Mouse (Mus musculus) adrenal gland, adult 8-10 months (tissue): Measurements from ENCODE around the gene Epop. TPM values are rescaled to one million over a fixed set of nuclear protein-coding genes. Genes with fewer than 3 reads are reported as not detected.

ENCODE experiments used
- DNase-seq: peaks from one replicate; pipeline ENCODE4 v3.0.0; 2022
- total RNA-seq, 4 experiments: library from RNA; stranded (reverse); gene quantifications; 2 replicates each; pipeline ENCODE4 v1.2.4; 2022

Epop gene
- total RNA-seq, 4 experiments from 2014 or later, result 2.1 to 5.4 (median 4.0) TPM

GRCm38 (mm10) chr11:97628568-97629518 is 659 bp downstream of the Epop start:
- no peak for DNase-seq

DNA sequence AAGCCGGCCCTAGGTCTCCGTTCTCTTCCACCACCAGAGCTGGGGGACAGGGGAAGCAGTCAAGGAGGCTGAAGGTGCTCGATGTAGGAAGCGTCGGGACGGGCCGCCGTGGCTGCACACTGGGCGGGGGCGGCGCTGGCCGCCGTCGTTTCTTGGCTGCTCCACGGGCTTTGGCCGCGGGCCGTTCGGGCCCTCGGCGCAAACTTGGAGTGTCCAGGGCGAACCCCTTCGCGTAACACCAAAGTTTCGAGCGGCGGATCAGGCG is 1.3 kb downstream of the Epop start:
- no peak for DNase-seq

GRCm38 (mm10) chr11:97627556-97628302 is 1.8 kb downstream of the Epop start:
- no peak for DNase-seq

DNA sequence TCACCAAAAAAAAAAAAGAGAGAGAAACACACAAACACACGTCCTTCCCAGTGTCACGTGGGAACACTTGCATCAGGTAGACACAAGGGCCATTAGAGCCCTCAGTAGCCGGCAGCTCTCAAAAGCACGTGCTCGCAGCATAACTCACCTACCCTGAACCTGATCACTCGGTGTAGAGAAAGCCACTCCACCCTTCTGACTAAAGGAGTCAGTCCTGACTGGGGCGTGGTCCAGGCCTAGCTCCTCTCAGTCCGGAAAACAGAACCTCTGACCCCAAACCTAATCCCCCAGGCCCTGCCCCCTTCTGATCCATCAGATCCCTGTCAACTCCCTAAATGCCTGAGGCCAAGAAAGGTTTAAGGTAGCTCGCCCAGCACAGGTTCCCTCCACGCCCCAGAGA is 2.7 kb downstream of the Epop start:
- DNase-seq, result no peak

- no peak for DNase-seq
Measured at GRCm38 (mm10) chr11:97626431-97626830, 3.1 kb downstream of the Epop start.

DNA sequence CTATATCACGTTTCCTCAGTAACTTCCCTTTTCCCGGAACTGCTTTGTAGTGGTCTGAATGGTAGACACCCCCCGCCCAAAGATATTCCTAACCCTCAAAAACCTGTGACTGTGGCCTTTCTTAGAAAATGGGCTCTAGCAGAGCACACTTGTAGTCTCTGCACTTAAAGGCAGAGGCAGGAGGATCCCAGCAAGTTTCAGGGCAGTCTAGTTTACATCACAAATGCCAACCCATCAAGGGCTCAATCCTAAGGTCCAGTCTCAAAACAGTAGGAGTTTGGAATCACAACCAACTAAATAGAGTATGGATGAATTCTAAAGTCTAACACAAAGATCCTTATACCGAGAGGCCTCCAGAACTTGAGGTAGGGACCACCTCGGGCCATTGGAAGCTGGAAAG is 4.0 kb downstream of the Epop start:
- DNase-seq, result no peak

- DNase-seq, result no peak
Measured at GRCm38 (mm10) chr11:97623166-97623565, 6.3 kb downstream of the Epop start.

DNA sequence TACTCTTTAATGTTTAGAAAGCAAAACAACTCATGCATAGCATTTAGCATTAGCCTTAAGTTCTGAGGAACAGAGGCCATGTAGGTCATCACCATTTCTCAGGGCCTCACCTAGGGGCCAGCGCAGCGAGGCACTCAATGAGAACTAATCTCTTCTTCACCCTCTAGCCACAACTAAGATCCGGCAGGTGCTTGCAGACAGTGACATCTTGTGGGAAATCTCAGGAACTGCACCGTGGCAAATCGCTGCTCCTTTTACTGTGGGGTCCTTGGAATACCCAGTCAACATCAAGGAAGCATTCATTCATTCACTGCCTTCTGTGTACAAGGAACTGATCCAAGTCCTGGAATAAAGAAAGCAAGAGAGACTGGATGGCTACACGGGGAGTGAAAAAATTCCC is 7.1 kb downstream of the Epop start:
- peak; percentile 55 for DNase-seq

DNA sequence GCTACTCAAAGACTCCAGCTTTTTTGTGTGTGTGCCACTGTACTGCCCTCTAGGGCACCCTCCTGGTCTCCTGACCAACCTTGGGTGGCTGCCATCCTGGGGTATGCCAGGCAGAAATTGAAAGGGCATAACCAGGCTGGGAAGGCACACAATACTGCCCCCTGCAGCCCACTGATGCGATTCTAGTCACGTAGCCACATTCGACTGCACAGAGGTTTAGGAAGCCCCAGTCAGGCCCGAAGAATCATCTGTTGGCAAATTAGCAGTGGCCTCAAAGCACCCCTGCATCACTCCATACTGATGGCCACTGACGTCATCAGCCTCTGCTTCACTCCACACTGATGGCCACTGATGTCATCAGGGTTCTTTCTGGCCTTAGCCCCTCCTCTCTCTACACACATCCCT is 10.1 kb downstream of the Epop start:
- DNase-seq, result peak; percentile 66

DNA sequence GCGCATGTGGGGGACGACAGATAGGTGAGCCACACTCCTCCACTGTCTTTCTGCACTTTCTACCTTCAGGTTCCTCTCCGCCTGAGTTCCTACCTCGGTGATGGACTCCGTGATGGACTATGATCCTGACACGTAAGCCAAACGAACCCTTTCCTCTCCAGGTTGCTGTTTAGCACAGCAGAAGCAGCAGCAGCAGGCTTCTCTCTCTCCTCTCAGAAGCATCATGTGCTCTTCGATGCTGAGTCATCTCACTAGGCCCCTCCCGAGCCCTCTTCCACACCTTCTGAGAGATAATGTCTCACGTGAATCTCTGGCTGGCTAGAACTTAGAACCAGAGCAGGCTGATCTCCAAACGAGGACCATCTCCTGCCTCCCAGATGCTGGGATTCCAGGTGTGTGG is 11.1 kb downstream of the Epop start:
- no peak for DNase-seq

DNA sequence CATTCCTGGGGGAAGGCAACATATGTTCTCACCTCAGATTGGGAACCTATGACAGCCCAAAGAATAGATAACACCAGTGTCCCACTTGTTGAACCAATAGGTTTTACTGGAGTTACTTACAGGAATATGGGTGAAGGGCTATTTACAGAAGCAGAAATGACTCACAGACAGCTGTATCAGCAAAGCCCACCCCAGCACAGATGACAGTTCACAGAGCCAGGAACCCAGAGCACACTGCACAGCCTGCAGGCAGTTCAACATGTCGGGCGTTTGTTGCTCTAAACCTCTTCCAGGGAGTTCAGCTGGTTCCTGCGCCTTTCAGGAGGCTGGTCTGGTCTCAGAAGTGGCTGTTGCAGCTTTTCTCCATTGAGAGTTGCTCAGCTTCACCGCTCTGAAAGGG is 14.2 kb downstream of the Epop start:
- no peak for DNase-seq

GRCm38 (mm10) chr11:97611076-97611475 is 18.4 kb downstream of the Epop start:
- no peak for DNase-seq

DNA sequence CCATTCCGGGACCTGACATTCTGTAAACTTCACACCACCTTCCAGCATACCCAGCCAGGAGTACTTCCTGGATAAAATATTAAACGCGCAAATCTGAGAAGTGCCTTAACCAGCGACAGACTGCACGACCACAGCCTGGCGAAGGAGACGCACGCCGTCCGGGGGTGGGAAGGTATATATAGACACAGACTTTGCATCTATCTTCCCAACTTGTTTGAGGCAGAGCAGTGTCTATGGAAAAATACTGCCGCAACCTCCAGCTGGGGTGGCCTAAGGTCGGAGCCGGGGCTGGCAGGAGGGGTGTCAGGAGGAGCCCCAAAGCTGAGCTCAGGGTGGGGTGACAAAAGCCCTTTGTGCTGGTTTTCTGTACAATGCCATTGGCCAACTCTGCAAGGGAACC is 19.8 kb downstream of the Epop start:
- no peak for DNase-seq

DNA sequence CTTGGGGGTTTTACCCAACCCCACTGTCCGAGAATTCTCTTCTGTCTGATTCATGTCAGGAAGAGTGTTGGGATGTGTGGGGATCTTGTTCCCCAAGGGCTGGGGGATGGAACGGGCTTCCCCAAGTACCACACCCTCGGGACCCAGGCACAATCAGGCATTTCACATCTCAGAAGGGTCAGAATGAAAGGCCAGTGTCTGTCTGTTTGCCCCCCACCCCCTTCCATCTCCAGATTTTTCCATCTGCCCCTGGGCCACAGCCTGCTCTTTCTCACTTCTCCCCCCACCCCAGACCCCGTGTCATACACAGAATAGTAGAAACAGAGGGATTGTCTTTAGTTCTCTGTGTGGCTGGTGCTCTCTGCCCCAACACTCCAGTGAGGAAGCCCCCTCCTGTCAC is 20.6 kb downstream of the Epop start:
- DNase-seq, result no peak

- no peak for DNase-seq
Measured at GRCm38 (mm10) chr11:97607056-97607725, 22.3 kb downstream of the Epop start.

GRCm38 (mm10) chr11:97603891-97604290 is 25.6 kb downstream of the Epop start:
- DNase-seq, result peak; percentile 43

- DNase-seq, result no peak
Measured at GRCm38 (mm10) chr11:97602223-97602622, 27.3 kb downstream of the Epop start.

DNA sequence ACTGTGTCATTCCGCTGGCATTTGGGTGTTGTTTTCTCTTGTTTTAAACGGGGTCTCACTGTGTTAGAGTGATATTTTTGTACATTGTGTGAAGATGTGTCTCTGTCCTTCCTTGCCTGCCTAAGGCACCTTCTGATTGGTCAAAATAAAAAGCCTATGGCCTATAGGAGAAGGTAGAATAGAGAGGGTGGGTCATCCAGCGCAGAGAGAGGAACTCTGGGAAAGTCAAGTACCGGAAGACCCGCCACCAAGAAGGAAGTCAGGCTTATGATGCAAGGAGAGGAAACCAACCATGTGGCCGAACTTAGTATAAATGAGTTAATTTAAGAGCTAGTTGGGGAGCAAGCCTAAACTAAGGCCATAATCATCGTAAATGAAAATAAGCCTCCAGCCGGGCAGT is 30.4 kb downstream of the Epop start:
- DNase-seq, result no peak

- DNase-seq, result no peak
Measured at GRCm38 (mm10) chr11:97597945-97598691, 31.4 kb downstream of the Epop start.

GRCm38 (mm10) chr11:97594136-97594535 is 35.4 kb downstream of the Epop start:
- DNase-seq, result no peak

GRCm38 (mm10) chr11:97591910-97592309 is 37.6 kb downstream of the Epop start:
- no peak for DNase-seq

DNA sequence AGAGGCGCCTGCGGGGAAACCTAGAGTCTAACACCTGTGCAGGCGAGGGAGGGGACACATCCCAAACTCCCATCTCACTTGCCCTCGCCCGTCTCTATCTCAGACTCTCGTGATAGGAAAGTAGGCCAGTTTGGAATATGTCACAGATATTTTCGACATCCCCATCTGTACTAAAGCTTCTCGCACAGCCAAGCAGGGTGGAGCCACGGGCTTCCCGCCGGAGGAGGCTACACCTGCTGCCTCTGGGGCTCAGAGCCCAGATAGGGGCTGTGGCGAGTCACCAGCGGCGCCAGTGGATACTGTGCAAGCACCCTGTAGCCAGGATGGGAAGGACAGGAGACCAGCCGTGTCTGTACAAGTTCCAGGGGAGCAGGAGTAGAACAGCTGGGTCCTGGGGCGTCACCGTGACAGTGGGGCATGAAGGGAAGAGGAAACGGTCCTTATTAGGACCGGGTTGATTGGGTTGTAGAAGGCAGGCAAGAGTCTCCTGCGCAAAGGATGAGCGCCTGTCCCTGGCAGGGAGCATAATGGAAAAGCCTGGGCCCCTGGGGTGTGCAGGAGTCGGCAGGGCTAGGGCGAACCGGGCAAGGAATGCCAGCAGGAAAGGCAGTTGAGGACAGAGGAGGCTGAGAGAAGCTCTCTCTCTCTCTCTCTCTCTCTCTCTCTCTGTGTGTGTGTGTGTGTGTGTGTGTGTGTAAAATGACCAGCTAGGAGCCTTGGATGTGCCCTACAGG is 39.1 kb downstream of the Epop start:
- DNase-seq, result no peak
